Mouse (Mus musculus) bone marrow, adult 2 months (tissue): ENCODE data around the gene Sccpdh. TPM values are rescaled to one million over a fixed set of nuclear protein-coding genes. Genes with fewer than 3 reads are reported as not detected.

ENCODE experiments used
- H3K27ac ChIP-seq: fragments of 200-500 bp; 2 replicates; pipeline ENCODE4 v1.5.1; 2012; ENCODE audit warnings: low read depth, mild to moderate bottlenecking, control low read depth, inconsistent platforms, low read length; ENCODE audit not compliant: control insufficient read depth, poor library complexity, insufficient read depth
- H3K4me1 ChIP-seq: fragments of 200-500 bp; 2 replicates; pipeline ENCODE4 v1.6.1; 2011; ENCODE audit warnings: low read length; ENCODE audit not compliant: control insufficient read depth, insufficient read depth
- H3K4me3 ChIP-seq: fragments of 200-500 bp; replicated peaks from 2 replicates; pipeline ENCODE3; 2011; ENCODE audit warnings: mild to moderate bottlenecking, low read depth, low read length, control low read depth; ENCODE audit not compliant: control insufficient read depth
- CTCF ChIP-seq: fragments of 200-500 bp; IDR thresholded peaks from 2 replicates; pipeline ENCODE4 v1.5.1; 2011; ENCODE audit warnings: low read length, control low read depth; ENCODE audit not compliant: control insufficient read depth, insufficient read depth
- POLR2A ChIP-seq: fragments of 200-500 bp; IDR thresholded peaks from 2 replicates; pipeline ENCODE4 v1.6.1; 2011; ENCODE audit warnings: low read depth, mild to moderate bottlenecking, control low read depth, low read length, borderline replicate concordance; ENCODE audit not compliant: control insufficient read depth
- WGBS: fragments of 180-500 bp; shearing (Covaris S2); methylation state at CpG from one replicate; pipeline ENCODE4 v1.1.7; 2018; 5-methylcytosine and 5-hydroxymethylcytosine counted together
- polyA plus RNA-seq: library from polyadenylated mRNA; stranded (reverse); fragments of >200 nt; gene quantifications from 2 replicates; pipeline ENCODE4 v1.2.4, GENCODE M21; 2011; ENCODE audit warnings: low replicate concordance; ENCODE audit not compliant: missing spikeins, insufficient read depth, insufficient read length

Sccpdh gene
- polyA plus RNA-seq, 1 experiment: 4.5 TPM

GRCm38 (mm10) chr1:179734500-179735474, 66.8 kb downstream of the Sccpdh start:
- Histone ChIP-seq H3K27ac (no peak overlapping the region), H3K4me1 (no peaks in the 10 kb centered on the region; the same call in 1 of the 2 replicates), H3K4me3 (no peak overlapping the region)
- TF ChIP-seq POLR2A (no peak), CTCF (peak; percentile 79)
- WGBS: 25% methylated on average over 15 of the region's 15 CpGs

GRCm38 (mm10) chr1:179736483-179736882, 68.5 kb downstream of the Sccpdh start:
- Histone ChIP-seq H3K4me1 (no peaks in the 10 kb centered on the region; the same call in 1 of the 2 replicates), H3K27ac (no peak overlapping the region), H3K4me3 (no peak overlapping the region)
- 88% methylated on average over 3 of the region's 3 CpGs for WGBS
- TF ChIP-seq CTCF: no peak
- no peak for TF ChIP-seq POLR2A

Other genes with a start within 250 kb of the Sccpdh start
- 8.0 and 20.8 TPM in 2 replicates for gene Smyd3, start 150.2 kb upstream of the Sccpdh start, polyA plus RNA-seq
- 6.7 and 20.0 TPM in 2 replicates for gene Tfb2m, start 121.9 kb upstream of the Sccpdh start, polyA plus RNA-seq
- 15.3 and 25.1 TPM in 2 replicates for gene Cnst, start 121.8 kb upstream of the Sccpdh start, polyA plus RNA-seq
- not detected in 2 replicates for gene Kif28, start 77.1 kb downstream of the Sccpdh start, polyA plus RNA-seq
- gene Gm10518, start 135.2 kb downstream of the Sccpdh start, polyA plus RNA-seq: not detected in 2 replicates
- gene Ahctf1, start 135.5 kb downstream of the Sccpdh start, polyA plus RNA-seq: 21.7 and 41.3 TPM in 2 replicates